Mouse (Mus musculus) ES-Bruce4 (cell line): Measurements from ENCODE around the gene Gm43191.

ENCODE experiments used
- CTCF ChIP-seq: IDR thresholded peaks from one replicate; pipeline ENCODE4 v1.8.1; 2011; ENCODE audit warnings: low read depth, low read length
- POLR2A ChIP-seq: IDR thresholded peaks from one replicate; pipeline ENCODE4 v1.8.1; 2011; ENCODE audit warnings: low read length; ENCODE audit not compliant: insufficient read depth

DNA sequence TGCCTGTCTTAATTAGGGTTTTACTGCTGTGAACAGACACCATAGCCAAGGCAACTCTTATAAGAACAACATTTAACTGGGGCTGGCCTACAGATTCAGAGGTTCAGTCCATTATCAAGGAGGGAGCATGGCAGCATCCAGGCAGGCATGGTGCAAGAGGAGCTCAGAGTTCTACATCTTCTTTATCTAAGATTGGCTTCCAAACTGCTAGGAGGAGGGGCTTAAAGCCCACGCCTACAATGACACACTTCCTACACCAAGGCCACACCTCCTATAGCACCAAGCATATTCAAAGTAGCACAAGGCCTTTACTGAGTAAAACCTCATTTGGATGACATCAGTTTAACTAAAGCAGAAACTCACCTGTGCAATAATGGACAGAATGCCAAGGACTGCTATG lies 41.0 kb downstream of the Gm43191 start:
- TF ChIP-seq CTCF = no peak
- TF ChIP-seq POLR2A = no peak
